Mouse (Mus musculus) bone marrow macrophage, adult 2 months (primary cell): ENCODE measurements around the gene Rabggta.

Source experiments
- CTCF ChIP-seq: IDR thresholded peaks from 2 replicates; pipeline ENCODE4 v1.5.1; 2012; ENCODE audit warnings: low read depth, mild to moderate bottlenecking, low read length, moderate library complexity
- POLR2A ChIP-seq: IDR thresholded peaks from 2 replicates; pipeline ENCODE4 v1.6.1; 2012; ENCODE audit warnings: mild to moderate bottlenecking, low read depth, low read length, borderline replicate concordance

GRCm38 (mm10) chr14:55701131-55701530 lies 20.9 kb downstream of the Rabggta start:
- TF ChIP-seq CTCF, result no peak
- TF ChIP-seq POLR2A, result no peak
